Mouse (Mus musculus) left cerebral cortex, postnatal 10 days (tissue): ENCODE measurements at regions not wholly inside any gene's neighbourhood (a gene's known extent, or its start where the extent isn't known, plus 50 kb on each side); places are given as distances from the start of the nearest gene placed in this dataset.

Experiments
- DNase-seq, 2 experiments: peaks; one replicate each; pipeline ENCODE4 v3.0.0; 2021 to 2022; ENCODE audit warnings: low spot score in 2 of 2, mixed read lengths in 1 of 2; ENCODE audit errors: extremely low spot score in 1 of 2
- intact Hi-C: fragments of 180-260 bp; cut with DNase I; formaldehyde crosslinking; loops from one replicate; pipeline ENCODE4 v1.15.1; 2025

GRCm38 (mm10) chr5:73782214-73783091 lies 131.3 kb downstream of the Spata18 start:
- intact Hi-C loops = no loop called here
- no peak for DNase-seq

- no peak for DNase-seq
- intact Hi-C loops = no loop called here
Measured at GRCm38 (mm10) chr5:73787275-73787674, 136.1 kb downstream of the Spata18 start.

- DNase-seq = no peak
- intact Hi-C loops = no loop called here
Measured at GRCm38 (mm10) chr5:73792216-73792615, 141.0 kb downstream of the Spata18 start.

- peak in 1 of 2 experiments; percentile 7 for DNase-seq
Measured at GRCm38 (mm10) chr5:73796201-73796600, 145.0 kb downstream of the Spata18 start.

GRCm38 (mm10) chr5:73797980-73798379 lies 146.8 kb downstream of the Spata18 start:
- intact Hi-C loops = no loop called here
- no peak for DNase-seq

More at GRCm38 (mm10) chr5:73796201-73796600, 145.0 kb downstream of the Spata18 start:
- intact Hi-C loops = no loop called here

GRCm38 (mm10) chr5:73803431-73803830 lies 152.3 kb downstream of the Spata18 start:
- intact Hi-C loops = no loop called here
- no peak for DNase-seq

- no peak for DNase-seq
- intact Hi-C loops = no loop called here
Measured at GRCm38 (mm10) chr5:73804556-73805230, 153.5 kb downstream of the Spata18 start.

GRCm38 (mm10) chr5:73810660-73811059 lies 159.5 kb downstream of the Spata18 start:
- DNase-seq = no peak
- intact Hi-C loops = no loop called here

- DNase-seq = peak in 1 of 2 experiments; percentile 23
- intact Hi-C loops = no loop called here
Measured at GRCm38 (mm10) chr5:73811094-73811521, 159.9 kb downstream of the Spata18 start.

- intact Hi-C loops = no loop called here
- DNase-seq = no peak
Measured at GRCm38 (mm10) chr5:73815752-73816151, 164.6 kb downstream of the Spata18 start.

- intact Hi-C loops = no loop called here
- DNase-seq = no peak
Measured at GRCm38 (mm10) chr5:73817180-73817579, 166.0 kb downstream of the Spata18 start.

- no peak for DNase-seq
- intact Hi-C loops = no loop called here
Measured at GRCm38 (mm10) chr5:73821956-73822545, 170.9 kb downstream of the Spata18 start.

GRCm38 (mm10) chr5:73823421-73823820 lies 172.2 kb downstream of the Spata18 start:
- intact Hi-C loops = no loop called here
- DNase-seq = no peak

GRCm38 (mm10) chr5:73826941-73827340 lies 175.8 kb downstream of the Spata18 start:
- DNase-seq = no peak
- intact Hi-C loops = no loop called here

- DNase-seq = no peak
- intact Hi-C loops = no loop called here
Measured at GRCm38 (mm10) chr5:73833721-73834120, 182.5 kb downstream of the Spata18 start.

- DNase-seq = no peak
- intact Hi-C loops = no loop called here
Measured at GRCm38 (mm10) chr5:73843776-73844175, 192.6 kb downstream of the Spata18 start.

- DNase-seq = no peak
- intact Hi-C loops = no loop called here
Measured at GRCm38 (mm10) chr5:73846096-73846782, 195.1 kb downstream of the Spata18 start.

- DNase-seq = no peak
- intact Hi-C loops = no loop called here
Measured at GRCm38 (mm10) chr5:73846783-73847151, 195.6 kb downstream of the Spata18 start.

- DNase-seq = no peak
- intact Hi-C loops = loop anchor here (5.0 to 10.0 kb wide), 2 partner anchors 167 to 426 kb away; no protein-coding TSS in a partner anchor
Measured at GRCm38 (mm10) chr5:73851501-73851900, 200.3 kb downstream of the Spata18 start.
